Mouse (Mus musculus) kidney, postnatal 10 days (tissue): Measurements from ENCODE around the gene Ptpra.

ENCODE experiments used
- DNase-seq: peaks from one replicate; pipeline ENCODE4 v3.0.0; 2021; ENCODE audit warnings: mixed read lengths

The Ptpra gene

DNA sequence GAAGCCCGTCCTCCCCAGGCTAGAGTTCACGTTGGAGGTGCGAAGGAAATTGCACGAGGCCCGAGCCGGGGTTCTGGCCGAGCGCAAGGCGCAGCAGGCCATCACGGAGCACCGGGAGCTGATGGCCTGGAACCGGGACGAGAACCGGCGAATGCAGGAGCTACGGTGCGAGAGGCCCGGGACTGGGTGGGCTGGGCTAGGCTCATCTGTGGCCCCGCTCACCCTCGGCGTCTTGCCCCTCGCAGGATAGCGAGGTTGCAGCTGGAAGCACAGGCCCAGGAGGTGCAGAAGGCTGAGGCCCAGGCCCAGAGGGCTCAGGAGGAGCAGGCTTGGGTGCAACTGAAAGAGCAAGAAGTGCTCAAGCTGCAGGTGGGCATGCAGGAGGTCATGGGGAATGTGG is 114.0 kb downstream of the Ptpra start:
- DNase-seq, result peak; percentile 50

DNA sequence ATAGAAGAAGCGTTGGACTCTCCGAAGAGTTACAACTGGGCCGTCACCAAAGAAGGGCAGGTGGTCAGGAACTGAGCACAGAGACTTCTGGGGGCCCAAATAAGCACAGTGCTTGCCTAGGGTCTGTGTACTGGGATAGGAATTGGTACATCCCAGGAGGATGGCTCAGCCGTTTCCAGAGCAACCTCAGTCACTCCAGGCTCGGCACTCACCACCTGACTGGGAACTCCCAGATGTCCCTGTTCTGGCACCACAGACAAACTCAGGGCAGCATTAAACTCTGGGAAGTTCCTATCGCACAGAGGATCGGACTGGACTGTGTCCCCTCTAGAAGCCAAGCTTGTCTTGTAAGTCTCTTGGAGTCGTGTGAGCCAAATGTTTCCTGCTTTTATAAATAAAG is 114.9 kb downstream of the Ptpra start:
- DNase-seq, result no peak

DNA sequence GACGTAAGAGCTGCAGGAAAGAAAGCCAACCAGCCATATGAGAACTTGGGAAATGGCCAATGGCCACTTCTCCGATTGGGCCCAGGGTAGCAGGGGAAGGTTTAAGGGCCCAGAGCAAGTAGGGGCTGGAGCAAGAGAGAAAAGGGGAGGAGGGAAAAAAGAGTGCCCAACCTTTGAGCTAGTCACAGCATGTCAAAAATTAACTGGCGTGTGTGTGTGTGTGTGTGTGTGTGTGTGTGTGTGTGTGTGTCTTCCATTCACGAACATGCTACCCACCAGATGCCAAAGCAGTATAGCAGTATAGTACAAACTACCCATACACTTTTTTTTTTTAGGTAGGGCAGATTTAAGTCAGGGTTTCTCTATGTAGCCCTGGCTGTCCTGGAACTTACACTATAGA is 118.8 kb downstream of the Ptpra start:
- no peak for DNase-seq

DNA sequence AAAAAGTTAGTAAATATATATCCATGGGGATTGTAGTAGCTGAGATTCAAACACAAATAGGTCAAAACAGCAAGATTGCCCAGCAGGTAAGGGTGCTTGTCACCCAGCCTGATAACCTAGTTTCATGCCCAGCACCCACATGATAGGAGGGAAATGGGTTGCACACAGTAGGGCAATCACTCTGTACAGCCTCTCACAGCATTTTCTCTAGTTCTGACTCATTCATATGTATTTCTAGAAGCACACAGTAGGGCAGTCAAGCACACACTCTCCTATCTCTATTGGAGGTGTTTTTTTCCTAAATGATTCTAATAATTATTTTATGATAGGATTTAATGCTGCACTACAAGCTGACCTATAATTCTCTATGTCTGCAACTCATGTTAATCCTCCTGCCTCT is 119.8 kb downstream of the Ptpra start:
- DNase-seq, result no peak

DNA sequence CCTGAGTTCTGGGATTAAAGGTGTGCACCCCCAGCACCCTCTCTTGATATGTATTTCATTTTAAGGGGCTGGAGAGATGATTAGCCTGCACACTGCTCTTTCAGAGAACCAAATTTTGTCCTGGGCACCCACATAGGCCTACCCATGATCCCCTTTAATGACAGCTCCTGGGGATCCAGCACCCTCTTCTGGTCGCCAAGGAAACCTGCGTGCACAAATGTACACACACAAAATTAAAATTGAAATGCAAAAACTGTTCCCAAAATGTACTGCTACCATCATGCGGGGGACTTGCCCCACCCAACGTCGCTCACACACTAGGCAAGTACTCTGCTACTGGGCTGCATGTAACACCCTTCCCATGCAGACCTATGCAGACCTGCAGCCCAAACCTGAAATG is 124.9 kb downstream of the Ptpra start:
- DNase-seq, result no peak

DNA sequence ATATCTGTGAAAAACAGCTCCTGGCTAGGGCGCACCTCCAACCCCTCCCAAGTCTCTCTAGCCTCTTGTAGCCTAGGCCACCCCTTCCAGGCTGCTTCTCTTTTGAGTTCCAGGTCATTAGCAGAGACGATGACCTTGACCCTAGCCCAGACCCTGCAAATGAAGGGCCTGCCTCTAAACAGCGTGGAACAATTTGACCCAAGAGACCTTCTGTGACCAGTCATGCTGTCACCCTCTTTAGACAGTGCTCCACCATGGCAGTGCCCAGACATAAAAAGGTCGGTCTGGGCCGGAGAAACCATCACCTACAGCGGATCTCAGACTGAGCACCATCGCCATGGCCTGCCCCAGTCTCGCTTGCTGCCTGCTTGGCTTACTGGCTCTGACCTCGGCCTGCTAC is 125.8 kb downstream of the Ptpra start, which contains the start of gene Oxt:
Gene Oxt, plus strand, starts transcription at position 301 of the 400 bp plus-strand sequence.
- no peak for DNase-seq

DNA sequence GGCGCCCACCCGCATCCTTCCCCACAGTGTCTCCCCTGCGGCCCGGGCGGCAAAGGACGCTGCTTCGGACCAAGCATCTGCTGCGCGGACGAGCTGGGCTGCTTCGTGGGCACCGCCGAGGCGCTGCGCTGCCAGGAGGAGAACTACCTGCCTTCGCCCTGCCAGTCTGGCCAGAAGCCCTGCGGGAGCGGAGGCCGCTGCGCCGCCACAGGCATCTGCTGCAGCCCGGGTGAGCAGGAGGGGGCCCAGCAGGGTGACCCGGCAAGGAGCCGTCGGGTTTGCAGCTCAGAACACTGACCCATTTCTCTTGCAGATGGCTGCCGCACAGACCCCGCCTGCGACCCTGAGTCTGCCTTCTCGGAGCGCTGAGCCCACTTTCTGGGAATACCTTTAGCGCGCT is 126.5 kb downstream of the Ptpra start:
- DNase-seq, result peak; percentile 46

DNA sequence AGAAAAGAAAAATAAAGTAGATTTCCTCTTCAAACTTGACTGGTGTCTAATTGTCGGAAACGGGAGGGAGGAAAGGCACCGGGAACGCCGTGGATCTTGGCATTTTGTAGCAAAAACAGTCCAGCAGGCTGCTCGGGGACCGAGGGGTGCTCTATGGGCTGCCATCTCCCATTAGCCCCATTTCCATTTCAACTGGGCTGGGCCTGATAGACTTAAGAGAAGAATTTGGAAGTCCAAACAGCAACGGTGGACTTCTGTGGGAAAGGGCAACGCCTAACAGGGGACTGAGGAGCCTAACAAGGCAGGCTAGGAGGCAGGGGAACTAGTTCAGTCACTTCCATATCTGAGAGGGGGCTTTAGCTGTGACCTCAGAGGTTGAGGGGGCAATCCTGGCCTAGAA is 126.9 kb downstream of the Ptpra start:
- DNase-seq, result no peak

DNA sequence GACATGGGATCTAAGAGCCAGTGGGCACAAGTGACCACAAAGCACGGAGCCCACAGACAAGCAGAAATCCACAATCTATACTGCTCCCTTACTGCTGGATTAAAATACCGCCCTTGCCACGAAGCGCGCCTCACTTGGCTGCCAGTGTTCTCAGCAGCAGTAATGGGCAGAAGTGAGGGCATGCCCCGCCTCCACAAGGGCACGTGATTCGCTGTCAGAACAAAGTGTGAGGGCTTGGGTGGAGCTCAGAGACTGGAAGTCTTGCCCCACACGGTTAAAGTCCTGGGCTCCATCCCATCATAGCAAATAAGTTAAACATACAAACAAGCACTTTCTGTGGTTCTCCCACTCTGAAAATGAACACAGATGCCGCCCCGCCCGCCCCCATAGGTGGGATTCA is 127.6 kb downstream of the Ptpra start:
- peak; percentile 72 for DNase-seq

DNA sequence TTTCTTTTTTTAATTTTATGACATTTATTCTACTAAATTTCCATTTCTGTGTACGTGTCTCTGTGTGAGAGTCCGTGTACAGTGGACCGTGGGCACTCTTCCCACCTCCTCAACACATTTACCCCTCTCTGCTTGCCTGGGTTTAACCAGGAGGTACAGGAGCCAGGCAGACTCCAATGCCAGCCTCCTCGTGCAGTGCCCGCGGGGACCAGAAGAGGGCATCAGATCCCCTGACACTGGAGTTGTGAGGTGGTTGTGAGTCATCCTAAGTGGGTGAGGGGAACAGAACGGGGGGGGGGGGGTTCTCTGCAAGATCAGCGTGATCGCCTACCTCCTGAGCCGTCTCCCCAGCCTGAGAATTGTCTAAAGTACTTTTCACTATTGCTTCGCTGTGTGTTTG is 128.1 kb downstream of the Ptpra start:
- DNase-seq, result peak; percentile 69

DNA sequence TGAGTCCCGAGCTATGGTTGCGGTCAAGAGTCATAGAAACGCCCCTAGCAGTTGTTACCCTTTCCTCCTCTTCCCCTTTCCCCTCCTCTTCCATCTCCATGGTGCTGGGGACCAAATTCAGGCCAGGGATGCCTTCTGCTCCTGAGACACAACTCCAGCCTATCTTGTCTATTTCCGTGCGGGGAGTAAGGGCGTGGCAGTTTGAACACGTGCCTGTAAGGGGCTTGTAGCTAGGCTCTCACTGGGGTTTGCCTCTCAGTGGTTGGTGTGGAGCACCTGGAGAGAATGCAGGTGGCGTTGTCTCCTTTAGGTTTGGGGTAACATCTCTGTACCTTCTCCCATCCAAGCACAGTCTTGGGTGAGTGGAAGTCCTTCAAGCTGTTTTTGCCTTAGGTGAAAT is 129.7 kb downstream of the Ptpra start:
- DNase-seq, result no peak

DNA sequence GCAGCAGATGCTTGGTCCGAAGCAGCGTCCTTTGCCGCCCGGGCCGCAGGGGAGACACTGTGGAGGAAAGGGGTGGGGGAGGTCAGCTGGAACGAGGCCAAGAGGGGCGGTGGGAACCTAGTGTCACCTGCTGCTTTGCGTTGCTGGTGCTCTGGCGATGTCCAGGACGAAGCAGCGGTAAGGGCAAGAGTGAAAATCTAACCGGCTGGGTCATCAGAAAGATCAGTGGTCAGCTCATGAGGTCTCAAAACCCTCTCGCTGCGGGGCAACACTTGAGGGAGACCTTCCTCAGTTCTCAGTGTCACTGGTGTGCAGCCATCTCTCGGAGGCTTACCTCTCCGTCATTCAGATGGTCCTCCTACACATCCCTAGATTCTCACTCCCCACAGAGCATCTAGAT is 131.1 kb downstream of the Ptpra start:
- DNase-seq, result no peak

DNA sequence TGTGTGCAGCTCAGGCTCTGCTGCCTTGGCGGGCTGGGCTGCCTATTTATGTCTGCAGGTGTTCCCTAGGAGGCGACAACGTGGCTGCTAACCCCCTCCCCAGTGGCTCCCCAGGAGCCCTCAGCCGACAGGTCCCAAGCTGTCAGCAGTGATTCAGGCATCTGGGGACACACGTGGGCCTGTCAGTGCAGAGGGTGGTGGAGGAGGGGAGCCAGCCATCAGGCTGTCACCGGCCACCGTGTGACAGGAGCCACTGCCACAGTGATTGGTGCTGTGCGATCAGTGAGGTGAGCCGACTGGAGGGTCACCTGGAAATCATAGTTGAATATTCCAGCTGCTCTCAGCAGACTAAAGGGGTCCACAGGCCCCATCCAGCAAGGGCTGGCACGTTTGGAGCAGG is 132.5 kb downstream of the Ptpra start, which contains the start of gene Avp:
Gene Avp, minus strand, starts transcription at position 3 of the 400 bp plus-strand sequence.
- no peak for DNase-seq

DNA sequence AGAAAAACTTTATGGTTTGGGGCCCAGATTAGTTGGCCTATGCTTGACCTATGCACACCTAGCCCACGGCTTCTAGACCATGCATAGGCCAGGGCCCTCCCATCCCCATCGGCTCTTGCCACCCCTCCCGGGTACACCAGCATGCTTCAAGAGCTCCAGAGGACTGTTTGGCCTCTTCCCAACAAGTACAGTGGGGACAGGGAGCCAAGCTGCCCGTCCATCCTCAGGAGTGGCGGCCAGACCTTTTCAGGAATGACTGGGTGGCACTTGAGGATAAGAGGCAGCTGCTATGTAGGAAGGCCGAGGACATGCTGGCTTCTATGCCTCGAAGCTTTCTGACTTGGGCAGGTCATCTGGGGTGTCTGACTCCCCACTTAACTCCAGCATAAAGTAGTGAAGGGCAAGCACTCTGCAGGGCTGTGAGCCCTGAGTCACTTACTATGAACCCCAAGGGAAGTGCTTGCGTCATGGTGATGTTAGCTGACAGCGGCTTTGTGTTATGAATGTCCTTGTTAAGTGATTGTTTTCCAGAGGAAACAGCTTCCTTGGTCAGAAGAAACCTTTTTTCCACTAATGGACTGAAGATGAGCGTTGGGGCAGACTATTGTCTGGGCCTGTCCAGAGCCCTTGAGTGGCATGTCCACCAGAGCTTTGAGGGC is 134.0 kb downstream of the Ptpra start:
- no peak for DNase-seq

DNA sequence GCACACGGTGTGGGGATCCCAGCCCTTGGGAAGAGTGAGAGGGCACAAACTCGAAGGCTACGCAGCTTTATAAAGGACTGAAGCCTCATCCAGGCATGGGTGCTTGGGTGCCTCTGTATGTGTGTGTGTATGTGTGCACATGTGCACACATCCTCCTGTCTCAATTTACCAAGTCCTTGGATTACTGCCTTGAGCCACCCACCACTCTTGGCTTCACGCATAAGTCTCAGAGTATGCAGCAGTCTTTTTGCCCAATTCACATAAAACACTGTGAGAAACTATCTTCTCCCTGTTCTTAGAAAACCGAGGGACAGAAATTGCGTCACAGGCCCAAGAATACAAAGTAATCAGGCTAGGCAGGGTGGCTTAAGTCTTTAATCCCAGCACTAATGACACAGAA is 135.9 kb downstream of the Ptpra start:
- no peak for DNase-seq

DNA sequence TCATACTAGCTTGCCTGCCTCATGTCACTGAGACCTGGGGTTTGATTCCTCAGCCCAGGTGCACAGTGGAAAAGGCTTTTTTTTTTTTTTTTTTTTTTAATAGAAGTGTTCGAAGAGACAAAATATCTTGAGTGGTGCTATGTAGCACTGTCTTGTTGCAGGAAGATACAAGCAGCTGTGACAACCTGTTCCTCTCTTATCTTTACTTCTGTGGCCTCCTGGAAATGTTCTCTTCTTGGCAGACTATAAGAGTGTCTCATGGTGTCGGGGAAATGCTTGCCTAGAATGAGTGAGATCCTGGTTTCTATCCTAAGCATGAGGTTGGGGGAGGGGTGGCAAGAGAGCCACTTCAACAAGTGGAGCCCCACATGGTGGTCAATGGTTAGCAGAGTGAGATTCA is 138.3 kb downstream of the Ptpra start:
- no peak for DNase-seq

DNA sequence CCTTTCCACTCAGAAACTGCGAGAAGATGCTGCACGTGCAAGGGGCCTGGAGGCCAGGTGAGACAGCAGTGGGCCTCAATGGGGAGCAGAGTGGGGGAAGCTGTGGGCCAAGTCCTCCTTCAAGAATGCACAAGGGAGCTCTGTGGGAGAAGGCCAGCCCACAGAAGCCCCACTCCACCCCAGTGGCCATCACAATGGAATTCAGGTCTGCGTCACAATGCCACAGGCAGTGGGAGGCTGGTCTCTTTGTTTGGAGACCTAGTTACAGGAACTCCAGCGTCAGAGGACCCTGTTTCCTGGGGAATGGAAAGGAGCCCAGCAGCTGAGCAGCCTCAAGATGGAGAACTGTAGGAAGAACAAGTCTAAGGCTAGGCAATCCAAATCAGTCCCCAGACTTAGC is 139.1 kb downstream of the Ptpra start:
- no peak for DNase-seq

DNA sequence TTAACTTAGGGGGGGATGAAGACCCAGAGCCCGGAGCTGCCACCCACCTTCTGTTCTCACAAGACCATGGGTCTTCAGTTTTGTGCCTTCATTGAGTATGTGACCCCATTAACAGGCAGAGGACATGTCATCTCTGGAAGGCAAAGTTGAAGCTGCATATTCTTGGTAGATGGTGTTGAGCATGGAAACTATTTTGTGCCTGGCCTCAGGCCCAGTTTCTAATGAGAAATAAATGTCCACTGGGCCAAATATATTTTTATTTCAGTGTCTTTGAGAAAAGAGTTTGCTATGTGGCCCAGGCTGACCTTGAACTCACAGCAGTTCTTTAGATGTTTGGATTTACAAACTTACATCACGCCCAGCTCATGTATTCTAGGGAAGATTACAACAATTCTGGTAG is 139.7 kb downstream of the Ptpra start:
- DNase-seq, result no peak

DNA sequence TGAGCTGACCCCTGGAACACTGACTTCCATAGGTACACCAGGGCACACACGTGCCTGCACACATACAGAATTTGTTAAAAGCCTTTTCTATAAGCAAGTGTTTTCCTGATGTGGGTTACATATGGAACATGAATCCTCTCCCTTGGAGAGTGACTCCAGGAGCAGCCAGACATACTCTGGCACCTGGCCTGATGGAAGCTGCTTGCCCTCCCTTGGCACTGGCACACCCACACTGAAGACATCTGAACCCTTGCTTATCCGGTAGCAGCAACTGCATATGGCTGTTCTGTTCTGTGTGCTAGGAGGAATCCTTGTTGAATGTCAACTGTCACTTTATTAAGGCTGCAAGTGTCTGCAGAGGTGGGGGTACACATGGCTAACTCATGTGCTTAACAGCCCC is 140.9 kb downstream of the Ptpra start:
- no peak for DNase-seq

DNA sequence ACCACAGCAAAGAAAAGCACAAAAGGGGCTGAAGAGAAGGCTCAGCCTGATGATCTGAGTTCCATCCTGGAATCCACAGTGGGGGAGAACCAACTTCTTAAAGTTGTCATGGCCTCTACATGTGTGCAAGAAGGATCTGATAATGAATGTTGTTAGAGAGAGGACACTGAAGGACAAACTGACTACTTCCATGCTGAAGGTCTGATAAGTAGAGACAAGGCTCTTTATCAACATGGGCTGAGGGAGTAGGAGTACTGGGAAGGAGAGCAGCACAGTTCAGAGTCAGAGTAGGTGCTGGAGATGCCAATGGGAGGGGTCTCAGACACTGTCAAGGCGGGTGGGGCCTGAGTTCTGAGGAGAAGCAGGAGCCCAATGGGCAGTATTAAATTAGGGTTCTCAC is 145.5 kb downstream of the Ptpra start:
- no peak for DNase-seq

DNA sequence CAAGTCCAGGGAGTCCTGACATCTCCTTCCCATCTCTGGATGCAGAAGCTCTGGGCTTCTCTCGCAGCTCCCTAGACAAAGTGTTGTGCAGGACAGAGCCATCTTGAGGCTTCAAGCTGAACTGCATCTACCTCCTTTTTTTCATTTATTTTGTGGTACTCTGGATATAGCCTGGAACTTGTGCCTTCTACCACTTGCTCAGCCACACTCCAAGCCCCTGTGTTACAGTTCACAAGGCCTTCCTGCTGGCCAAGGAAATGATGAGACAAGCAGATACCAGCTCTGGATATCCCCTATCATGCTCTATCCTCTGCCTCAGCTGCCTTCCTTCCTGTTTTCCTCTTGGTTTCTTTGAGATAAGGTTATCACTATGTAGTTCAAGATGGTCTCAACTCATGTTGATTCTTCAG is 147.5 kb downstream of the Ptpra start:
- DNase-seq, result peak; percentile 54

DNA sequence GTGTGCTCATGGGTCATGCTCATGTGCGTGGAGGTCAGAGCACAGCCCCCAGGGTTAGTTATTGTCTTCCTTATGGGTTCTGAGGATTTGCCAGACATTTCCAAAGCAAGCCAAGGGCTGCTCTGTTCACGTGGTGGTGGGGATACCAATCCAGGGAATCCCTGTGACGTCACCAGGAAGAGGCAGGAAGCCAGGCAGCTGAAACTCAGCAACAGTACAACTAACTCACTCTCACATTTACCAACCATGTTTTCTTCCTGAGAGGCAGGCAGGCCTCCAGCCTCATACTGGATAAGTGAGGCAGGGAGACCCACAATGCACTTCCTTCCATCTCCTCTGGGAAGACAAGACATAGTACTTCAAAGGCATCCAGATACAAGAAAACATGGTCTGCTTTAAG is 148.3 kb downstream of the Ptpra start:
- DNase-seq, result no peak

DNA sequence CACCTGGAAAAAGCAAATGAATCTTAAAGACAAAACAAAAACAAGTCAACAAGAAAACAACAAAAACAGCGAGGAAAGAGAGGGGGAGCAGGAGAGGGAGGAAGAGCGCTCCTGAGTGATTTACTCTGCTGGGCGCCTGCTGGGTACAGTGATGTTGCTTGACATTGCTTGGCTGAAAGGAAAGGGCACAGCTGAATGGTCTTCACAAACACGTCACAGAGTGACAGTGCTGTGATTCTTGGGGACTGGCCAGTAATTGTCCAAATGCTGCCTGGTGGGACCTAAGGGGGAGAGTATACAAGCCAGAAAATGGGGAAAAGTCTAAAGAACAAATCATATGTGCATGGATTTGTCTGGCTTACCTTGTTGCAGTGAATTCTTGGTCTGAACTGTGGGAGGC is 152.1 kb downstream of the Ptpra start:
- DNase-seq, result no peak
